Comparison of ENCODE assay signal across 19 mouse cellular contexts in genomic region chr1:162100961-162101830, GRCm38 (mm10).
A peak's percentile ranks its signal among the peaks of the same experiment; 100 is the strongest.
DNase-seq lines count a peak whose midpoint lies in the region; ATAC-seq and TF ChIP-seq lines count a peak whose summit lies in the region.
"Had no signal": no experiment of that assay in that cellular context is flagged by ENCODE, and none has a peak within 500 bp of the region (broad histone marks: within the 10 kb centered on the region; RNA-seq: fewer than 3 reads in every experiment).

No protein-coding gene starts in this region.

- no peak overlapping the region for H3K4me3 ChIP-seq in kidney, adult 2 months (ENCODE audit: insufficient read depth, low read depth, low read length)
- H3K4me3 ChIP-seq in kidney, embryonic 14.5 days (ENCODE audit: low read length), result no peak overlapping the region
- no peak overlapping the region for H3K4me3 ChIP-seq in embryonic facial prominence, embryonic 10.5 days
- H3K4me3 ChIP-seq in limb, embryonic 14.5 days (replicated peaks; ENCODE audit: low read length), result no peak overlapping the region
- H3K4me3 ChIP-seq: forebrain, embryonic 15.5 days; hindbrain, embryonic 12.5 days; intestine, embryonic 15.5 days had no signal

- TF ChIP-seq CTCF in kidney, adult 2 months (conservative IDR thresholded peaks at IDR 0.05; ENCODE audit: insufficient read depth, insufficient read length, low read depth, low read length), result no peak

- H3K4me2 ChIP-seq in kidney, embryonic 14.5 days (replicated peaks; ENCODE audit: low read depth, low read length), result no peak overlapping the region
- H3K4me2 ChIP-seq in limb, embryonic 14.5 days (replicated peaks; ENCODE audit: low read depth, low read length, severe bottlenecking), result no peak overlapping the region
- H3K4me2 ChIP-seq: forebrain, embryonic 15.5 days; hindbrain, embryonic 12.5 days; intestine, embryonic 15.5 days had no signal

- H3K27ac ChIP-seq in kidney, adult 2 months (ENCODE audit: insufficient read depth, low read depth, low read length), result peak overlapping the region; percentile 70; the same call in 1 of the 2 replicates
- no peak overlapping the region for H3K27ac ChIP-seq in kidney, embryonic 14.5 days (ENCODE audit: low read depth, low read length)
- peak overlapping the region; percentile 44; the same call in 1 of the 2 replicates for H3K27ac ChIP-seq in embryonic facial prominence, embryonic 10.5 days (replicated peaks)
- H3K27ac ChIP-seq in limb, embryonic 14.5 days (replicated peaks; ENCODE audit: low read depth, low read length), result peak overlapping the region; percentile 74
- H3K27ac ChIP-seq: forebrain, embryonic 15.5 days; hindbrain, embryonic 12.5 days; intestine, embryonic 15.5 days; macrophage had no signal

- H3K27me3 ChIP-seq in kidney, adult 2 months (replicated peaks; ENCODE audit: control insufficient read depth, insufficient read depth, low read length), result no peaks in the 10 kb centered on the region
- no peaks in the 10 kb centered on the region for H3K27me3 ChIP-seq in kidney, embryonic 14.5 days (ENCODE audit: control insufficient read depth, insufficient read depth, low read length)
- H3K27me3 ChIP-seq in embryonic facial prominence, embryonic 10.5 days (replicated peaks; ENCODE audit: low read depth, poor library complexity, severe bottlenecking), result no peaks in the 10 kb centered on the region
- no peaks in the 10 kb centered on the region for H3K27me3 ChIP-seq in limb, embryonic 14.5 days (ENCODE audit: control insufficient read depth, insufficient read depth, low read length)
- H3K27me3 ChIP-seq: forebrain, embryonic 15.5 days; hindbrain, embryonic 12.5 days; intestine, embryonic 15.5 days had no signal

- no peaks in the 10 kb centered on the region; the same call in 1 of the 2 replicates for H3K36me3 ChIP-seq in kidney, adult 2 months (ENCODE audit: control insufficient read depth, insufficient read depth, low read length)
- no peaks in the 10 kb centered on the region for H3K36me3 ChIP-seq in kidney, embryonic 14.5 days (ENCODE audit: control insufficient read depth, insufficient read depth, low read length)
- H3K36me3 ChIP-seq in embryonic facial prominence, embryonic 10.5 days (replicated peaks), result no peaks in the 10 kb centered on the region
- H3K36me3 ChIP-seq in limb, embryonic 14.5 days (ENCODE audit: control insufficient read depth, insufficient read depth, low read length), result no peaks in the 10 kb centered on the region
- H3K36me3 ChIP-seq: forebrain, embryonic 15.5 days; G1E; hindbrain, embryonic 12.5 days; intestine, embryonic 15.5 days had no signal

- no peak for TF ChIP-seq POLR2A in kidney, adult 2 months (IDR thresholded peaks at IDR 0.05; ENCODE audit: low read depth, low read length)
- no peak for TF ChIP-seq POLR2A in limb, embryonic 14.5 days (IDR thresholded peaks at IDR 0.05; ENCODE audit: borderline replicate concordance, extremely low read depth, insufficient read depth, insufficient read length)

- no peaks in the 10 kb centered on the region for H3K9me3 ChIP-seq in kidney, embryonic 14.5 days (ENCODE audit: control insufficient read depth, low read length)
- no peaks in the 10 kb centered on the region for H3K9me3 ChIP-seq in embryonic facial prominence, embryonic 10.5 days
- no peaks in the 10 kb centered on the region for H3K9me3 ChIP-seq in limb, embryonic 14.5 days (ENCODE audit: control insufficient read depth, low read length)
- H3K9me3 ChIP-seq: forebrain, embryonic 15.5 days; G1E; hindbrain, embryonic 12.5 days; intestine, embryonic 15.5 days had no signal

- WGBS in kidney, adult 2 months, result 53% methylated on average over 10 of the region's 10 CpGs
- WGBS in kidney, embryonic 14.5 days, result 77% methylated on average over 10 of the region's 10 CpGs
- WGBS in embryonic facial prominence, embryonic 10.5 days, result 92% methylated on average over 10 of the region's 10 CpGs
- 40% methylated on average over 10 of the region's 10 CpGs for WGBS in limb, embryonic 14.5 days

- H3K9ac ChIP-seq in kidney, embryonic 14.5 days (ENCODE audit: low read depth, low read length), result no peak overlapping the region
- no peak overlapping the region for H3K9ac ChIP-seq in limb, embryonic 14.5 days (ENCODE audit: low read depth, low read length, severe bottlenecking)
- H3K9ac ChIP-seq: forebrain, embryonic 15.5 days; hindbrain, embryonic 12.5 days; intestine, embryonic 15.5 days had no signal

- H3K4me1 ChIP-seq in kidney, adult 2 months (ENCODE audit: control insufficient read depth, insufficient read depth, low read length), result peaks cover 9% of the 10 kb centered on the region
- no peaks in the 10 kb centered on the region for H3K4me1 ChIP-seq in kidney, embryonic 14.5 days (ENCODE audit: control insufficient read depth, insufficient read depth, low read length)
- 0 out of 2 replicates have a peak, but pooled peaks cover 4% of the 10 kb centered on the region for H3K4me1 ChIP-seq in embryonic facial prominence, embryonic 10.5 days
- H3K4me1 ChIP-seq in limb, embryonic 14.5 days (ENCODE audit: control insufficient read depth, insufficient read depth, low read length), result peaks cover 18% of the 10 kb centered on the region
- H3K4me1 ChIP-seq: forebrain, embryonic 15.5 days; hindbrain, embryonic 12.5 days; intestine, embryonic 15.5 days had no signal

- ATAC-seq in kidney, embryonic 14.5 days (ENCODE audit: low FRiP score, low TSS enrichment), result no peak
- ATAC-seq in limb, embryonic 14.5 days (ENCODE audit: low FRiP score, low read depth), result peak; percentile 30; the same call in 1 of the 2 replicates
- no peak for ATAC-seq in monocyte, adult 5-6 weeks (replicated peaks; ENCODE audit: insufficient number of reproducible peaks, low FRiP score, low TSS enrichment, poor library complexity, severe bottlenecking)
- ATAC-seq: forebrain, embryonic 15.5 days; intestine, embryonic 15.5 days had no signal

- peak; percentile 86 for DNase-seq in kidney, adult 2 months
- no peak for DNase-seq in embryonic facial prominence, embryonic 10.5 days (ENCODE audit: low spot score)
- DNase-seq in forelimb bud, embryonic 11.5 days (ENCODE audit: low read depth, low spot score), result peak; percentile 50
- no peak for DNase-seq in limb, embryonic 14.5 days (ENCODE audit: low spot score)
- DNase-seq in thymus, adult 18-20 months, result no peak
- no peak for DNase-seq in layer of hippocampus, adult 9-11 months
- DNase-seq: adrenal gland, adult 2 months; gastrocnemius, postnatal 10 days; layer of hippocampus, postnatal 36 days; left cerebral cortex, postnatal 4 days; lung, adult 18-20 months; midbrain, embryonic 14.5 days had no signal

Comparison
In these comparisons a context has a peak if more than half of its experiments do, and no peak if none do; other contexts are left out.
1. DNase-seq: peak in kidney, adult 2 months (single experiment) and forelimb bud, embryonic 11.5 days (single experiment); none in embryonic facial prominence, embryonic 10.5 days (single experiment), limb, embryonic 14.5 days (single experiment), thymus, adult 18-20 months (0 of 2) and layer of hippocampus, adult 9-11 months (single experiment).